Mouse (Mus musculus): Measurements from ENCODE around the gene Lbhd2.

Gene Lbhd2

DNA sequence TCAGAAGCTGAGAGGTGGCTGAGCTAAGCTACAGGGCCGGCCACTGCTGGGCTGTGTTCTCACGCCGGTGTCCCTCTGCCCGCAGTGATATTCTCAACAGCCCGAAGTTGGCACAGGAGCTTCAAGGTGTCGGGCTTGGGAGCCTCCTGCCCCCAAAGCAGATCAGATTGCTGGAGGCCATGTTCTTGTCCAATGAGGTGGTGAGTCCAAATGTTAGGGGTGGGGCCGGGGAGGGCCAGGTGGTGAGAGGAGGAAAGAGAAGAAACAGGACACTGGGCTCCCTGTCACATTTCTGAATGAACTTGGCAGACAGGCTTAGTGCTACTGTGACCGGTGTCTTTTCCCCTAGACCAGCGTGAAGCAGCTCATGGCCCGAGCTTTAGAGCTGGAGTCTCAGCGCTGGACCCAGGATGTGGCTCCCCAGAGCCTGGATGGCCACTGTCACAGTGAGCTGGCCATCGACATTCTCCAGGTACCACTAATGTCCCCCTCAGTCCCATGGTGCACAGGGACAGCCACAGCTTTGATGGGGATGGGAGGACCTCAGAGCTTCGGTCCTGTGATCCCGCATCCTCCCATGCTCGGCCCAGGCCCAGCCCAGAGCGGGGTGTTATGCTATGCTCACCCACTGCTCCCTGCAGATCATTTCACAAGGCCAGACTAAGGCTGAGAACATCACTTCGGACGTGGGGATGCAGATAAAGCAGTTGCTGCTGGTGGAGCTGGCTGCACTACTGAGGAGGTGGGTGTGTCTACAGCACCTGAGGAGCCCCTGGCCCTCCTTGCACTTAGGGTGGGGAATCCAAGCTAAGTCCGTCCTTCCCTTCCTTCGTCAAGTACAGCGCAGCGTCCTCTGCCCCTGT, 41.5 kb downstream of the Lbhd2 start:
- DNase-seq (ENCODE audit: low spot score): no peak

GRCm38 (mm10) chr12:111448931-111449705, 42.5 kb downstream of the Lbhd2 start:
- no peak for DNase-seq (ENCODE audit: low spot score)

DNA sequence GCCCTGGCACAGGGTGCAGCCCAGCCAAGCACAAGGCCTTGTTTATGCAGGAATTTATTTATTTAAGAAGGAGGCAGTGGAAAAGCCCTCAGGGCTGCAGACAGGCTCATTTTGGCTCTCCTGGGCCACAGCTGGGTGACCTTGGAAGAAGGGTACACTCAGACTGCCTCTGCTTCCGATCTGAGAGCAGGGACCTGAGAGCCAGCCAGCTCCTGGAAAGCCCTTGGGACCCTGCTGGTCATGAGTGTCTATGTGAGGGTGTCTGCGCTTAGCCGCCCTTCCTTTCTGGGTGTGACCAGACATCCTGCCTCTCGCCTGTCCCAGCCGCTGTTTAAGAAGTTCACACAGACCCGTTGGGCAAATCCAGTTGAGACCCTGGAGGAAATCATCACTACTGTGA, 43.8 kb downstream of the Lbhd2 start:
- no peak for DNase-seq (ENCODE audit: low spot score)

DNA sequence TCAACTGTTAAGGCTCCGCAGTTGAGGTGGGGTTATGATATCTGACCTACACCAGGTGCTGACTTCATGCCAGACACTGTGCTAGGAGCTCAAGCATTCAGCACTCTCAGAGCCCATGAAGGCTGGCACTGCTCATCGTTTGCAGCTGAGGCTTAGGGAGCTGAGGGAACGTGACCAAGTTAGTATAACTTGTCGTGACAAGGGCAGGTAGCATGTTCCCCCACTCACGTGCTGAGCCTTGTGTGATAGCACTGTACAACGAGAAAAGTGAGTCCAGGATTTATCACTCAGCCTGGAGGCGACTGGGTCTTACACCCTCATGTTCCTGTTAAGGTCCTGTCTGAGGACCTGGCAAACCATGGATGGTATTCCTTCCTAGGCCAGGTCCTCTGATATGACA, 45.0 kb downstream of the Lbhd2 start:
- DNase-seq (ENCODE audit: low spot score): no peak

DNA sequence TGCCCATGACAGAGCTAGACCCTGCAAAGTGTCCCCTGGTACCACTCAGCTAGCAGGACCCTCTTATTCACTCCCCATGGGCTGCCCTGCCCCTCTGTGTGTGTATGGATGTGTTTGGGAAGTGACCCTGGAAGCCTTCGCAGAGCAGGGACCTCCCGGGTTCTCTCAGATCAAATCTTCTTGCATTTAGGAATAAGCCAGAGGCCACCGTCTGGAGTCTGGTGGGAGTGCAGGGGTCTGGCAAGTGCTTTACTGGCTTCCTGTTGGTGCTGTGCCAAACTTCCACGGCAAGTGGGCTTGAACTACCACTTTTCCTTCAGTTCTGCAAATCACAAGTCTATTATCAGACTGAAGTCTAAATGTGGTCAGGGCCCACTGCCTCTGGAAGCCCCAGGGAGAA, 47.4 kb downstream of the Lbhd2 start:
- no peak for DNase-seq (ENCODE audit: low spot score)

DNA sequence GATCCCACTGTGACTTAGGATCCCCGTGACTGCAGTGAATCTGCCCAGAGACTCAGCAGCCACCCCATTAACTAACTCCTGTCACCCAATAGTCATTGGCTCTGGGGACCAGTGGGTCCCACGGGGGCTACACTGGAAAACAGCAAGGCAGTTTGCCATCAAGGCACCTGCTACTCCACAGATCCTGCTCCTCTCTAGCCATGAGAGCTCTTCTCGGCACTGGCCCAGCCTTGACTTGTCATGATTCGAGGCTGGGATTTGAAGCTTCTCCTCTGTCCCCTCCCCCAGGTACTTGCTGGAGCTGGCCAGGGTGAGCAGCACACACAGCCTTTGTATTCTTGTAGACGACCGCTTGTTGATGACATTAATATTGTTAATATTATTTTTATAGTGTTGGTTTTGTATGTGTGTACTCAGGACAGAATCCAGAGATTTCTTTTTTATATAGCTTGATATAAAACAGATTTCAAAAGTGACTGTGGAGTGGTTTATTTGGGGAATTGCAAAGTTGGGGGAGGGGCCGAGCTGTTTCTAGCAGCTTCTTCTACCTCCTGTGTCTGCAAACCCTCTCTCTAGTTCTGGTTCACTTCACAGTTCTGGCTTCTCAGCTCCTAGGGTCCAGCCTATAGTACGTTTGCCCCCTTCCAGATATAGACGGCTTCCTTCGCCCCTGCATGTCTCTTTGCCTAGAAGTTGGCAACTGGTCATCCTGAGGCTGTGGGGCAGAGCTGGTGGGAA, 48.1 kb downstream of the Lbhd2 start:
- DNase-seq (ENCODE audit: low spot score): no peak

DNA sequence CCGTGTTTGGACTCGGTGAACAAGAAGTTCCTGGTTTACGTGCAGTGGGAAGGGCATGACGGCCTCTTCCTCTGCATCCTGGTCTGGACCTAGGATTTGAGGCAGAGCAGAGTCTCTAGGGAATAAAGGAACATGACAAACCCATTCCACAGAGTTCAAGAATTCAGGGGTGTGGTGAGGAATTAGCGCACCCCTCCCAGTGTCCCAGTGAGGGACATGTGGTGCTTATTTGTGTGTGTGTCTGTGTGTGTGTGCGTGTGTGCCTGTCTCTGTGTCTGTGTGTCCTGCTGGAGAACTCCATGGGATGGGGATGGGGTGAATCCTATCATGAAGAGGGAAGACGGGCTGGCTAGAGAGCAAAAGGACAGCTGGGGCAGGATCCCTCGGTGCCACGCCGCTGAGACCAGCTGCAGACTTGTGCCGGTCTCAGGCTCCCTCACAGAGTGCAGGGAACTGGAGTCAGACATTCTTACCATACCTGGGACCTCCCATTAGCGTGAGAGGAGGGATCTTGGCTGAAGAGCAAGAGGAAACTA, 48.8 kb downstream of the Lbhd2 start:
- no peak for DNase-seq (ENCODE audit: low spot score)

DNA sequence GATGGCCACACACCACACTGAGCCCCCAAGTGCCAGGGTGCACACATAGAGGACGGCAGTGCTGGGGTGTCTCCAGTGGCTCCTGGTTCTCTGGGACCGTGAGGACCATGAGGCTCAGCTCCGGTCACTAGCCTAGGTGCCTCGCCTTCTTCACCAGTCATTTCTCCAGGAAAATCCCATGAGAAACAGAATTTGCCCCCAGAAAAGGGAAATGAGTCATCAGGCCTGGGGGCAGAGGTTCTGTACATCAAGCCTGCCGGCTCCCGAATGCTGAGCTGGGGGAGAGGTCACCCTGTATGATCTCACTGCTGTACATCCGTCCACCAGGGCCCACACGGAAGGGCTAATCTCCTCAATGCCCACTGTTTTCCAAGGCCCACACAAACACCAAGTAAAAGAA, 49.3 kb downstream of the Lbhd2 start:
- no peak for DNase-seq (ENCODE audit: low spot score)

DNA sequence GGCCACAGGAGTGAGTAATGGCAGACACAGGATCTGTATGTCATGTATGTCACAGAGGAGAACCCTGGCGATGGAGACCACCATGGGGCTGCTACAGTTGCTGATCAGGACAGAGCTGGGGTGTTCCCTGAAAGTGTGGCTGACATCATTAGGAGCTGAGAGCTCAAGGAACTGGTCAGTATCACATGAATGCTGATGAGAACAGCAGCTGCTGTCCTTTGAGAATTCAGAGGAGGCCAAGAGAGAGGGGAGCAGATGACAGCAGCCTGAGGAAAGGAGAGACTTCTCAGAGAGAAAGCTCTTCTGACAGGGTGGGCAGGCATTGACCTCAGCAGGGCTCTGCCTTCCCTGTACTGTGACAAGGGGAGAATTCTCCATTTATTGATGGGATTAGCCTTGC, 51.1 kb downstream of the Lbhd2 start:
- no peak for DNase-seq (ENCODE audit: low spot score)

Measured in c-Kit-positive CD71-positive TER-119-positive erythroid progenitor cells, embryonic 14.5 days (primary cell).